Mouse (Mus musculus) embryo, embryonic 10 days (tissue): Measurements from ENCODE around the gene Ncbp3.
"Not testable (repeated sequence)": the region's sequence is repeated elsewhere in the genome, so short reads cannot be mapped to it uniquely, and the experiment has no call there.

Source experiments
- DNase-seq: peaks from one replicate; pipeline ENCODE4 v3.0.0-alpha.2; 2015; ENCODE audit warnings: low spot score

Gene Ncbp3

GRCm38 (mm10) chr11:73085391-73085790, 37.8 kb downstream of the Ncbp3 start:
- DNase-seq: no peak

- DNase-seq: no peak
Observed at GRCm38 (mm10) chr11:73087700-73088480, 40.3 kb downstream of the Ncbp3 start.

- DNase-seq: no peak
Observed at GRCm38 (mm10) chr11:73090283-73090682, 42.7 kb downstream of the Ncbp3 start, which contains the start of gene Itgae. Itgae (plus strand) TSS chr11:73090583.

- DNase-seq: no peak
Observed at GRCm38 (mm10) chr11:73090826-73091225, 43.2 kb downstream of the Ncbp3 start.

- DNase-seq: no peak
Observed at GRCm38 (mm10) chr11:73092057-73092456, 44.5 kb downstream of the Ncbp3 start.

GRCm38 (mm10) chr11:73092877-73093276, 45.3 kb downstream of the Ncbp3 start:
- no peak for DNase-seq

GRCm38 (mm10) chr11:73094231-73094995, 46.8 kb downstream of the Ncbp3 start:
- no peak for DNase-seq

- DNase-seq: no peak
Observed at GRCm38 (mm10) chr11:73098860-73099259, 51.3 kb downstream of the Ncbp3 start.

GRCm38 (mm10) chr11:73099976-73100750, 52.6 kb downstream of the Ncbp3 start:
- no peak for DNase-seq

- DNase-seq: no peak
Observed at GRCm38 (mm10) chr11:73101308-73101707, 53.7 kb downstream of the Ncbp3 start.

- DNase-seq: no peak
Observed at GRCm38 (mm10) chr11:73105246-73105645, 57.7 kb downstream of the Ncbp3 start.

- not testable (repeated sequence) for DNase-seq
Observed at GRCm38 (mm10) chr11:73107358-73107757, 59.8 kb downstream of the Ncbp3 start.

GRCm38 (mm10) chr11:73108195-73108897, 60.8 kb downstream of the Ncbp3 start:
- no peak for DNase-seq

- no peak for DNase-seq
Observed at GRCm38 (mm10) chr11:73108898-73109625, 61.5 kb downstream of the Ncbp3 start.

GRCm38 (mm10) chr11:73109941-73110340, 62.4 kb downstream of the Ncbp3 start:
- no peak for DNase-seq

- no peak for DNase-seq
Observed at GRCm38 (mm10) chr11:73111414-73111813, 63.8 kb downstream of the Ncbp3 start.

GRCm38 (mm10) chr11:73126495-73126894, 78.9 kb downstream of the Ncbp3 start:
- no peak for DNase-seq

- no peak for DNase-seq
Observed at GRCm38 (mm10) chr11:73131020-73131419, 83.4 kb downstream of the Ncbp3 start.

- no peak for DNase-seq
Observed at GRCm38 (mm10) chr11:73132999-73133398, 85.4 kb downstream of the Ncbp3 start.

GRCm38 (mm10) chr11:73134222-73134621, 86.6 kb downstream of the Ncbp3 start:
- no peak for DNase-seq

- DNase-seq: no peak
Observed at GRCm38 (mm10) chr11:73136587-73136986, 89.0 kb downstream of the Ncbp3 start.
